Mouse (Mus musculus): ENCODE data around the gene Fmo4.
"Not testable (repeated sequence)": the region's sequence is repeated elsewhere in the genome, so short reads cannot be mapped to it uniquely, and the experiment has no call there.

The Fmo4 gene

DNA sequence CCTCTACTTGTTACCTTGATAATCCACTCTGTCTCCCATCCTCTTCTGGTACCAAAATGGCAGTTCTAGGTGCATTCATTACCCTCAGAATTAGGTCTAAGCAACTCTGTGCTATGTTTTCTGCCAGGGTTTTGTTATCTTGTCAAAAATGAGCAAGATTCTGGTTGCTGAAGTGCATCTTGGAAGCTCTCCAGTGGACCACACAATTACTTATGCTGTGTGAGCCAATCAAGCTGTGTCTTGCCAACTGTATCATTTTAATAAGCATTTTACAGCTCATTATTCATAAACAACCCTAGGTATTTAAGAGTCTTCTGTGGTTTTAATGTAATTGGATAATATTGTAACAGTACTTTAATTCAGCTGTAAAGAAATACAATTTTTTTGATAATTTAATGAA lies 17.3 kb downstream of the Fmo4 start:
- DNase-seq (ENCODE audit: low read depth, low spot score): no peak

GRCm38 (mm10) chr1:162792306-162793044 lies 21.3 kb downstream of the Fmo4 start:
- DNase-seq (ENCODE audit: low read depth, low spot score): no peak

GRCm38 (mm10) chr1:162785222-162785621 lies 28.6 kb downstream of the Fmo4 start:
- DNase-seq (ENCODE audit: low read depth, low spot score): no peak

- no peak for DNase-seq (ENCODE audit: low read depth, low spot score)
Observed at GRCm38 (mm10) chr1:162783669-162784248, 30.0 kb downstream of the Fmo4 start.

DNA sequence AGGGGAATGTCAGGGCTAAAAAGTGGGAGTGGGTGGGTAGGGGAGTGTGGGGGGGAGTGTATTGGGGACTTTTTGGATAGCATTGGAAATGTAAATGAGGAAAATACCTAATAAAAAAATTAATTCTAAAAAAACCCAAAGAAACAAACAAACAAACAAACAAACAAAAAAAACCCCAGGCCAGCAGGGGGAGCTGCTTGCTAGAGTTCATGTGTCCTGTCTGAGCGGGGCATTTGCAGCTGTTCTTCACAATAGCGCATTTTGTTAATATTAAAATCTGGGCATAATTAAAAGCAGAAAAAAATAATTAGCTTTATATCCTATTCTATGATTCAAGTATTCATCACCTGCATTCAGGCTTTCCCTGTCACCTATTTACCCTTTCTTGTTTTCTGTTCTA lies 32.7 kb downstream of the Fmo4 start:
- DNase-seq (ENCODE audit: low read depth, low spot score): not testable (repeated sequence)

GRCm38 (mm10) chr1:162777943-162778538 lies 35.7 kb downstream of the Fmo4 start:
- no peak for DNase-seq (ENCODE audit: low read depth, low spot score)

DNA sequence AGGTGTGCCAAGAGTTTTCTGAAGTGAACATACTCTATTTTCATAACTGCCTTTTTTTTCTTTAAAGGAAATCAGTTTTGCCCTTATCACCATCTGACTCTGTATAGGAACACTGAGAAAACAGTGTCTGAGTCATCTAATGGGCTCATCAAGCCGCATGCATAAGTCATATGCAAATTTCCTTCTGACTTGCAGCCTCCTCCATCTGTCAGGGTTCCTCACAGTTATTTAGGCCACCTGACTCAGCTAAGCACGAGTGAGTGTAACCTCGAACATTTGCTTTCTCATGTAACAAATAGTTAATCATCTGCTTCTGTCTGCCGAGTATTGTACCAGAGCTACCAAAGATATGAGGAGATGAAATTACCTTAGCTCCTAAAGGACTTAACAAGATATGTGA lies 40.1 kb downstream of the Fmo4 start:
- DNase-seq (ENCODE audit: low read depth, low spot score): no peak

GRCm38 (mm10) chr1:162771617-162772360 lies 42.0 kb downstream of the Fmo4 start:
- DNase-seq (ENCODE audit: low read depth, low spot score): no peak

DNA sequence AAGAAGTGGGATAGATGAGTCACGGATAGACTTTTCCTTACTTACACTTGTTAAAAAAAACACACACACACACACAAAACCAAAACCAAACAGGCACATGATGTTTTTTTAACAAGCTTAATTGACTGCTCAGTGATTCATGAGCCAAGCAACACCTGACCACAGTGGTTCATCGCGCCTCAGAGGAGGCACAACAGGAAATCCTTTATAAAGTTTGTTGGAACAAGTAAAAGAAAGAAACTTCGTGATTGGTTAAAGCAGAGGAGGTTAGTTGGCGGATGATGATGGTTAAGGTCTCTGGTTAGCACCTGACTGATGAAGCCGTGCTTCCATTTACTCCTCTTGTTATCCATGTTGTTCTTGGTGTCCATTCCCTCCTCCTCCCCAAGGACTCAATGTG lies 61.8 kb downstream of the Fmo4 start:
- no peak for DNase-seq (ENCODE audit: low read depth, low spot score)

- DNase-seq (ENCODE audit: low read depth, low spot score): no peak
Observed at GRCm38 (mm10) chr1:162749607-162750006, 64.2 kb downstream of the Fmo4 start.

DNA sequence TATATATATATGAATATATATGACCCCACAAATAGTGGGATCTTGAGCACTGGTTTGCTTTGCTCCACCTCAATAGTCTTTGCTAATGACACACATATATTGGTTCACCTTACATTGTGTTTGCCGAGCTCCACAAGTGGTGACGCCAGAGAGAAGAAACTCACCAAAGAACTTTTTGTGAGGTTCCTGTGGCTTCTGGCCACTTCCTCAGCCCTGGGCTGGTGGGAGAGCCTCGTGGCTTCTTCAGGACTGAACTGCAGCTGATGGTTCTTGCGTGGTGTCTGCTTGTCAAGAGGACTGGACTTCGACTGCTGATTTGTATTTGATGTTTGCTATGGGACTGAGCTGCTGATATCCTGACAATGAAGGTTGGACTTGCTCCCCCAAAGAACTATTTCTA lies 65.0 kb downstream of the Fmo4 start:
- no peak for DNase-seq (ENCODE audit: low read depth, low spot score)
